Mouse (Mus musculus) midbrain, embryonic 11.5 days (tissue): Measurements from ENCODE around the gene Ap1s1. TPM values are rescaled to one million over a fixed set of nuclear protein-coding genes. Genes with fewer than 3 reads are reported as not detected.
A peak's percentile ranks its signal among the peaks of the same experiment; 100 is the strongest.

Source experiments
- ATAC-seq: fragments of 200-750 bp; cut with Nextera tagmentation; 2 replicates; pipeline ENCODE4 v1.8.0; 2017; ENCODE audit warnings: moderate TSS enrichment, moderate library complexity; ENCODE audit not compliant: low FRiP score
- DNase-seq: peaks from one replicate; pipeline ENCODE4 v3.0.0; 2015; ENCODE audit warnings: low spot score; ENCODE audit errors: missing footprints
- H3K27ac ChIP-seq: fragments of 300-500 bp; sonication (generic); 2 replicates; pipeline ENCODE4 v1.5.1; 2014; ENCODE audit warnings: low read depth, low read length
- H3K27me3 ChIP-seq: fragments of 300-500 bp; sonication (generic); 2 replicates; pipeline ENCODE4 v1.6.1; 2014; ENCODE audit warnings: mild to moderate bottlenecking, low read length, moderate library complexity, mixed read lengths; ENCODE audit not compliant: control insufficient read depth, insufficient read depth
- H3K36me3 ChIP-seq: fragments of 300-500 bp; sonication (generic); 2 replicates; pipeline ENCODE4 v1.6.1; 2014; ENCODE audit warnings: mild to moderate bottlenecking, low read length, moderate library complexity, mixed read lengths; ENCODE audit not compliant: control insufficient read depth, insufficient read depth
- H3K4me1 ChIP-seq: fragments of 300-500 bp; sonication (generic); 2 replicates; pipeline ENCODE4 v1.6.1; 2014; ENCODE audit warnings: low read length; ENCODE audit not compliant: control insufficient read depth, insufficient read depth
- H3K4me2 ChIP-seq: fragments of 300-500 bp; sonication (generic); 2 replicates; pipeline ENCODE4 v1.6.1; 2014; ENCODE audit warnings: mild to moderate bottlenecking, moderate library complexity
- H3K4me3 ChIP-seq: fragments of 300-500 bp; sonication (generic); 2 replicates; pipeline ENCODE4 v1.5.1; 2014; ENCODE audit warnings: low read depth, low read length
- H3K9ac ChIP-seq: fragments of 300-500 bp; sonication (generic); 2 replicates; pipeline ENCODE4 v1.6.1; 2014; ENCODE audit warnings: low read length
- H3K9me3 ChIP-seq: fragments of 300-500 bp; sonication (generic); 2 replicates; pipeline ENCODE4 v1.6.1; 2016; ENCODE audit warnings: low read length; ENCODE audit not compliant: control insufficient read depth
- WGBS: fragments of 180-500 bp; shearing (Covaris S2); extraction: QIAGEN DNeasy Blood & Tissue Kit; methylation state at CpG from one replicate; pipeline ENCODE4 v1.1.7; 2014; 5-methylcytosine and 5-hydroxymethylcytosine counted together
- polyA plus RNA-seq: library from polyadenylated mRNA; unstranded; fragments of >200 nt; fragmentation: Nextera tagmentation; extraction: Ambion mirVana; gene quantifications from 2 replicates; pipeline ENCODE4 v1.2.1, GENCODE M21; 2014

The Ap1s1 gene
- polyA plus RNA-seq, 1 experiment from 2014 or later = 192 TPM

DNA sequence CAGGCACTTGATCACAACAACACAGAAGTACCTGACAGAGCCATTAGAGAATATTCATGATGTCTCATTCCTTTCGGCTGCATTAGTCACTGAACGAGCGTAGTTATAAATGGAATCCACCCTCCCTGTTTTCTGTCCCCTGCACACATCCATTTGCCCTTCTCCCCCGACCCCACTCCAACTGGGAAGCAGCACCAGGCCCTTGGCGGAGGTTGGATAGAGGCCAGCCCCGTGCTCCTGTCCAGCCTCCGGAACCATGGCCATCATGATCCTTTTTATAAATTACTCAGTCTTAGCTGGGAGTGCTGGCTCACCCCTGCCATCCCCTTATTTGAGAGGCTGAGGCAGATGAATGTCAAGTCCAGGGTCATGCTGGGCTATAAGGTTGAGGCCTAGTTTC lies 8.4 kb upstream of the Ap1s1 start:
- Histone ChIP-seq H3K9me3 (no peaks in the 10 kb centered on the region), H3K27me3 (no peaks in the 10 kb centered on the region), H3K4me1 (no peaks in the 10 kb centered on the region), H3K4me2 (no peak overlapping the region), H3K27ac (no peak overlapping the region), H3K36me3 (no peaks in the 10 kb centered on the region), H3K9ac (no peak overlapping the region), H3K4me3 (no peak overlapping the region)
- 89% methylated on average over 7 of the region's 7 CpGs for WGBS
- DNase-seq = no peak
- no peak for ATAC-seq

DNA sequence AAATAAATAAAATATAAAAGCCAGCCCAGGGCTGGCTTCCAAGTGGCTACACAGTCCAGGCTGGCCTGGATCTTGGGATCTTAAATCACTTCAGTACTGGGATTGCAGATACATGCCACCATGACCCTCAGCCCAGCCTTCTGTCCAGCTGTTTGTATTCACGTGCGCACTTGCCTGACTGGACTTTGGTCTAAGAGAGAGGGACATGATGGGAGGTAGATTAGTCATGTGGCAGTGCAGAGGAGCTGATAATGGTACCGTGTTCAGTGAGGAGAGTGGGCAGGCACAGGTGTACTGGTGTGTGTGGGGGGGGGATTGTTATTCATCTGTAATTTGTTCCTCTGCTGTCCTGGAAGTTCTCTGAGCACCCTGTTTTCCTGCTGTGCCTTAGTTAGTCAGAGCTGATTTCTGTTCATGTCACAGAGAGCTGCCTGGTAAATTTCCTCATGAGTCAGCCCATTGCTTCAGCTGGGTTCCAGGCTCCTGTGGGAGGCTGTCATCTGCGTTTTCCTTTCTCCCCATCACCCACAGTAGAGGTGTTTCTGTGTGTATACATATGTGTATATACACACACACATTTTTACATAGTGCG lies 6.1 kb upstream of the Ap1s1 start:
- Histone ChIP-seq H3K9ac (no peak overlapping the region), H3K4me3 (no peak overlapping the region), H3K4me2 (no peak overlapping the region), H3K36me3 (no peaks in the 10 kb centered on the region), H3K27me3 (no peaks in the 10 kb centered on the region), H3K4me1 (no peaks in the 10 kb centered on the region), H3K9me3 (no peaks in the 10 kb centered on the region), H3K27ac (no peak overlapping the region)
- DNase-seq (no peak), ATAC-seq (no peak)
- WGBS = 94% methylated on average over 5 of the region's 5 CpGs

DNA sequence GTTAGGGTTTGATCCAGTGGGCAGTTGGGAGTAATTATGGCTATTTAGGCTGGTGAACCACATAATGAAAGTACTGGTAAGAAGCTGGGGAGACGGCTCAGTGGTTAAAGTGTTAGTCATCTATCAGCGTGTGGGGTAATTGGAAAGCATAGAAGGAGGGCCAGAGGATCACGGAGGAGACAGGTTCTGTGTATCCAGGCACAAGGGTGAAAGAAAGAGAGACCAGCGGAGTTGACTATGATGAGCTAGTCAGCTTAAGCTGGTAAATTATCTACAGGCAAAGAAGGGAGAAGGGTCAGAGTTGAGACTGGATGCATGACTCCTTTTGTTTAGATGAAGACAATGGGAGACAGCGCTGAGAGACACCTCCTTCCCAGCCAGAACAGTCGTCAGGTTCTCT lies 5.2 kb upstream of the Ap1s1 start:
- H3K4me3 ChIP-seq = no peak overlapping the region
- ATAC-seq (no peak), DNase-seq (no peak)
- H3K4me2 ChIP-seq = no peak overlapping the region
- H3K36me3 ChIP-seq = no peaks in the 10 kb centered on the region
- H3K27ac ChIP-seq = no peak overlapping the region
- H3K4me1 ChIP-seq = peaks cover 3% of the 10 kb centered on the region; the same call in 1 of the 2 replicates
- no peak overlapping the region for H3K9ac ChIP-seq
- H3K27me3 ChIP-seq = no peaks in the 10 kb centered on the region
- H3K9me3 ChIP-seq = no peaks in the 10 kb centered on the region
- 64% methylated on average over 6 of the region's 6 CpGs for WGBS

DNA sequence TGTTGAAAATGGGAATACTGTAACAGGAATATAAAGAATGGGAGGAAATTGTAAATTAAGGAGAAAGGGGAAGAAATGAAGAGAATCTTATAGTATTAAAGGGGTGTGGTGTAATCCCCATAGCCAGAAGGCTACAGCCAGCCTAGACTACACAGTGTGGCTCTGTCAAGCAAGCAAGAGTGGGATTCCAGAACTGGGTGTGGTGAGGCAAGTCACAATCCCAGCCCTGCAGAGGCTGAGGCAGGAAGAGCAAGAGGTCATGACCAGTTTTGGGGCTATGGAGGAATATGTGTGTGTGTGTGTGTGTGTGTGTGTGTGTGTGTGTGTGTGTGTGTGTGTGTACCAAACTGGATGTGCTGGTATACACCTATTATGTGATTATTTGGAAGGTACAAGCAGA lies 1.1 kb upstream of the Ap1s1 start:
- no peaks in the 10 kb centered on the region for H3K36me3 ChIP-seq
- DNase-seq (no peak), ATAC-seq (no peak)
- no peak overlapping the region for H3K4me2 ChIP-seq
- no peak overlapping the region for H3K4me3 ChIP-seq
- no peak overlapping the region for H3K27ac ChIP-seq
- H3K9ac ChIP-seq = no peak overlapping the region
- H3K4me1 ChIP-seq = peaks cover 7% of the 10 kb centered on the region
- no peaks in the 10 kb centered on the region for H3K9me3 ChIP-seq
- H3K27me3 ChIP-seq = no peaks in the 10 kb centered on the region

DNA sequence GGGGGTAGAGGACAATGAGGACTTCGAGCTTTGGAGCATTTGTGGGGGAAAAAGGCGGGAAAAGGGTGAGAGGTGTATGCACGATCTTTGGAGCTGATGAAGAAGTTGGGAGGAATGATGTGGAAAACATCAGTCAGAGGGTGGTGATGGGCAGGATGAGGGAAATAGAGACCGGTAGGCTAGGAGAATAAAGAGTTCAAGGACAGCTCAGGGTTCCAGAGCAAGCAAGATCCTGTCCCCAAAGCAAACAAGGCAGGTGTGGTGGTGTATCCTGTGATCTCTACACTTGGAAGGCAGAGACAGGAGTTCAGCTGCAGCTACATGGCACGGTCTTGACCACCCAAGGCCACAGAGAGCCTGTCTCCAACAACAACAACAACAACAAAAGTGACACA lies 386 bp upstream of the Ap1s1 start:
- Histone ChIP-seq H3K9ac (peak overlapping the region; percentile 9; the same call in 1 of the 2 replicates), H3K27ac (no peak overlapping the region), H3K4me2 (peak overlapping the region; percentile 12; the same call in 1 of the 2 replicates), H3K9me3 (no peaks in the 10 kb centered on the region), H3K4me1 (peaks cover 7% of the 10 kb centered on the region), H3K4me3 (no peak overlapping the region; the same call in 1 of the 2 replicates), H3K36me3 (no peaks in the 10 kb centered on the region), H3K27me3 (no peaks in the 10 kb centered on the region)
- ATAC-seq (peak; percentile 26; the same call in 1 of the 2 replicates), DNase-seq (no peak)
- WGBS = 20% methylated on average over 5 of the region's 5 CpGs

DNA sequence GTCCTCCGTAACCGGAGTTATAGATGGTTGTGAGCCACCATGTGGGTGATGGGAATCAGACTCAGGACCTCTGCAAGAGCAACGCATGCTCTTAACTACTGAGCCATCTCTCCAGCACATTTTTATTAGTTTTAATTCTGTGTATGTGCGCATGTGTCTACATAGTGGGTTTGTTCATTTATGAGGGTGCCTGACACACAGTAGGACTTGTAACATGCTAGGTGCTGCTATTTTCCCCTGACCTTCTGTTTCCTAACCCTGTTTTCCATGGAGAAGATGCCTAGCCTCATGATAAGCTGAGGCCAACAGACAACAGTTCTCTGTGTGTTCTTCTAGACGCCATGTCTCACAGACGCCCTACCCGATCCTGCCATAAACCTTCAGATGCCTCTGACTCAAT lies 1.9 kb downstream of the Ap1s1 start:
- Histone ChIP-seq H3K4me3 (no peak overlapping the region), H3K4me2 (no peak overlapping the region), H3K27ac (no peak overlapping the region), H3K9ac (no peak overlapping the region), H3K36me3 (peaks cover 5% of the 10 kb centered on the region; the same call in 1 of the 2 replicates), H3K9me3 (no peaks in the 10 kb centered on the region), H3K27me3 (no peaks in the 10 kb centered on the region), H3K4me1 (peaks cover 7% of the 10 kb centered on the region)
- DNase-seq = no peak
- ATAC-seq = no peak
- WGBS = 94% methylated on average over 7 of the region's 7 CpGs

DNA sequence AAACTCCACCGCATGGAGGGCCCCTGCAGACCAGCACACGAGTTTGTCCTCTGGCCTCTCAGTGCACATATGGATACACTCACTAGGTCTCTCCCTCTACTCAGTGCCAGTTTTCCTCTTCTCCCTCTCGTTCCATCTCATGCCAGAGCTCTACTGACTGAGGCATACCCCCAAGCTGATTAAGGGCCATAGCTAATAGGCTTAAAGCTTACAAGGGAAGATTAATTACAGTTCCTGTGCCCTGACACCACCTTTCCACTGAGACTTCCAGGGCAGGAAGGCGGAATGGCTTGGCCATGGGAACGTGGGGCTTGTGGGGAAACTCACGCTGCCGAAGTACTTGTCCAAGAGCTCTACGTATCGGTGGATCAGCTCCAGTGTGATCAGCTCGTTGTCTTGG lies 4.5 kb downstream of the Ap1s1 start:
- Histone ChIP-seq H3K4me3 (no peak overlapping the region), H3K9me3 (no peaks in the 10 kb centered on the region), H3K4me1 (peaks cover 6% of the 10 kb centered on the region), H3K4me2 (no peak overlapping the region), H3K36me3 (peaks cover 11% of the 10 kb centered on the region), H3K27me3 (no peaks in the 10 kb centered on the region), H3K27ac (no peak overlapping the region), H3K9ac (no peak overlapping the region)
- no peak for ATAC-seq
- DNase-seq = no peak
- 83% methylated on average over 10 of the region's 10 CpGs for WGBS

DNA sequence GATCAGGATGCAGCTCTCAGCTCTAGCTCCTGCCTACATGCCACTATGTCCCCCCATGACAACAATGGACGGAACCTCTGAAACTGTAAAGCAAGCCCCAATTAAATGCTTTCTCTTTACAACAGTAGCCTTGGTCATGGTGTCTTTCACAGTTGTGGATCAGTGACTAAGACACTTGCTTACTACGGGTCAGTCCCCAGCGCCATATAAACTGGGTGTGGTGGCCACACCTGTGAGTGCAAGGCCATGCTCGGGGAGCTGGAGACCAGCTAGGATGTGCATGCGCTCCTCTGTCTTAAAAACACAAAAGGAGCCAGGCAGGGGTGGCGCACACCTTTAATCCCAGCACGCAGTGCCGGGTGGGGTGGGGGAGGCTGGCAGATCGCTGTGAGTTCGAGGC lies 6.5 kb downstream of the Ap1s1 start:
- ATAC-seq (no peak), DNase-seq (no peak)
- H3K36me3 ChIP-seq = peaks cover 11% of the 10 kb centered on the region
- no peaks in the 10 kb centered on the region for H3K9me3 ChIP-seq
- 90% methylated on average over 10 of the region's 10 CpGs for WGBS
- no peak overlapping the region for H3K4me2 ChIP-seq
- no peak overlapping the region for H3K27ac ChIP-seq
- H3K9ac ChIP-seq = no peak overlapping the region
- no peaks in the 10 kb centered on the region for H3K4me1 ChIP-seq
- H3K27me3 ChIP-seq = no peaks in the 10 kb centered on the region
- no peak overlapping the region for H3K4me3 ChIP-seq

GRCm38 (mm10) chr5:137036211-137036610 lies 9.7 kb downstream of the Ap1s1 start:
- ATAC-seq (no peak), DNase-seq (no peak)
- Histone ChIP-seq H3K9ac (no peak overlapping the region), H3K9me3 (no peaks in the 10 kb centered on the region), H3K27ac (no peak overlapping the region), H3K4me2 (no peak overlapping the region), H3K4me1 (peaks cover 13% of the 10 kb centered on the region), H3K4me3 (no peak overlapping the region), H3K27me3 (peaks cover 14% of the 10 kb centered on the region), H3K36me3 (peaks cover 11% of the 10 kb centered on the region)
- 87% methylated on average over 13 of the region's 13 CpGs for WGBS
